Mouse (Mus musculus): ENCODE data around the gene Slc2a8.

The Slc2a8 gene

DNA sequence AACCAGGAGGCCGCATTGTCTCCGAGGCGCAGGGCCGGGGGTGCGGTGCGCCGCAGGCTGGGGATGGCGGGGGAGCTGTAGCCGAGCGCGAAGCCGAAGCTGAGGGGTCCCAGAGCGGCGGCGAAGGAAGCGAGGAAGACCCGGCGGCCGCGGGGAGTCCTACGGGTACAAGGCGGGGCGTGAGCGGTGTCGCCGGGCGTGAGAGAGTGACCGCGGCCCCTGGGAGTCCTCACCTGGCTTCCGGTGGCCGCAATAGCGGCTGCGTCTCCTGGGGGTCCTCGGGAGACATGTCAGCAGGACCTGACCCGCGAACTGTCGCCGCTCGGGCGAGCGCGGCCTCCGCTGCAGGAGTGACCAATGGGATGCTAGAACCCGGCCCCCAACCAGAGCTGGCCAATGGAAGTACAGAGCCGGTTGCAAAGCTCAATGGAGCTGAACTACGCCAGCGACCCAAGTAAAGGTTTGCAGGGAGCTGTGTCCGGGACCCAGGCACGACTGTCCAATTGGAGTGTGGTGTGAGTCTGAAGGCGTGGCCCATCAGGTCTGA is at the start of gene Slc2a8:
Gene Slc2a8, minus strand, starts transcription at position 359 of the 547 bp plus-strand sequence.
- peak; percentile 92 for DNase-seq (ENCODE audit: low read depth)

DNA sequence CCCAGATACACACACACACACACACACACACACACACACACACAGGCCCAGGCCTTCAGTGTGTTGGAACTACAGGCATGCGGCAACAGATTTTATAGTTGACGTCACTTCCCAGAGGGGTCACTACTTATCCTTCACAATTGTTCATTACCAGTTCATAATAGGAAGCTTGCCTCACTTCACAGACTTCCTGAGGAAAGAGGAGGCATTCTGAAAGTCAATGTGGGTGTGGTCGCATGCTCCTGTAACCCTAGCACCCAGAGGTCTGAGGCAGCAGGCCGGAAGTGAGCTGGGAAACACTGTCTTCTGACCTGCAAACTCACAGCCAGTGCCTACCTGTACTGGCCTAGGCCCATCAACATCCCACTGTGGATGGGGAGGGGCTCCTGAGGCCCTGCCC is 43.2 kb upstream of the Slc2a8 start:
- no peak for DNase-seq (ENCODE audit: low read depth)

DNA sequence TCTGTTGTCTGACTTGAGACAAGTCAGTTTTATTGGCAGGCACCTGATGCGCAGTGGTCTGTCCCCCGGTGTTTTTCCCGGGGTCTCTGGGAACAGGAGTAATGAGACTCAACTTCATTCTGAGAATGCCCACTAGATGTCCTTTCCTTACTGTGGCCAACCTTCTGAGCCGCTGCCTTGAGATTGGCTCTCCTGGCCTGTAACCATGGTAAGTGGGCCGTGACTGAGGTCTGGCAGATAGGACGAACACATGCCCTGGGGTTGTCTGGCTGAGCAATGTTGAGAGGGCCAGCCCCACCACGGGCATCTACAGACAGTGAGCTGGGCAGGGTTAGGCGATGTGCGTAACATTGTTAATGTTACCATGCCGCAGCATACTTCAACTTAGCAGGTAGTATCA is 42.7 kb upstream of the Slc2a8 start:
- no peak for DNase-seq (ENCODE audit: low read depth)

GRCm38 (mm10) chr2:33022846-33023245 is 41.0 kb upstream of the Slc2a8 start:
- no peak for DNase-seq (ENCODE audit: low read depth)

GRCm38 (mm10) chr2:33018026-33018425 is 36.1 kb upstream of the Slc2a8 start:
- DNase-seq (ENCODE audit: low read depth), result peak; percentile 77

DNA sequence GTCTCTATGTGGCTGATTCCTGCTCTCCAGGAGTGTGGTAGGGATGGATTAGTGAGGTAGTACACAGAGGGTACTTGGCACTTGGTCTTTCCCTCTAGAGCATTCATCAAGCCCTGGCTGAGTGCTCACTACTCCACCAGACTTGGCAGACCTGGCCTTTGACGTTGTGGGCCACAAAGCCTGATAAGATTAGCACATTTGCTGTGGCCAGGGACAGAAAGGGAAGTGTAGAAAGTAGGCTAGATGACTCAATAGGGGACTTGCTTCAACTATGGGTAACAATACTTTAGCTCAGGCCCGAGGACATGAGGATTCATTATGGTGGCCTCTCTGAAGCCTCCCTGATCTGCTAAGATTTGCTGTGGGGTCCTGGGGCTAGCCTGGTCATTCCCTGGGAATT is 35.3 kb upstream of the Slc2a8 start:
- DNase-seq (ENCODE audit: low read depth), result no peak

GRCm38 (mm10) chr2:33014877-33015276 is 33.0 kb upstream of the Slc2a8 start:
- DNase-seq (ENCODE audit: low read depth), result no peak

GRCm38 (mm10) chr2:33009055-33009454 is 27.2 kb upstream of the Slc2a8 start:
- DNase-seq (ENCODE audit: low read depth), result peak; percentile 16

DNA sequence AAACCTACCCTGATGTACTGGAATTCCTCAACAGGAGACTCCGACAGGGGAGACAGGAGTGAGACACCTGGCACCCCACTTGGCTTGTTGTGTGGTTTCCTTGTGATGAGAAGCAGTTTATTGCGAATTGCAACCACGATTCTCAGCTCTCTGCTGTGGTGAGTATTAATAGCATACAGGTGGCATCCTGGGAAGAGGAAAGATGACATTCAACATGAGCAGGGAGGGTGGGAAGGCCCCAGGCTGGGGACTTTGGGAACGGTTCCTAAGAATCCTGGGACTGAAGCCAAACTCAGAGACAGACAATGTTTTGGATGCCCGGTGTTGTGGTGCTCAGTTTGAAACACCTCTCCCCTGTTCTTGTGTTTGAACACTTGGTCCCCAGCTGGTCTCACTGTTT is 23.2 kb upstream of the Slc2a8 start:
- no peak for DNase-seq (ENCODE audit: low read depth)

- DNase-seq (ENCODE audit: low read depth), result no peak
Observed at GRCm38 (mm10) chr2:33002144-33002543, 20.3 kb upstream of the Slc2a8 start.

GRCm38 (mm10) chr2:32999752-33000151 is 17.9 kb upstream of the Slc2a8 start:
- DNase-seq (ENCODE audit: low read depth), result no peak

DNA sequence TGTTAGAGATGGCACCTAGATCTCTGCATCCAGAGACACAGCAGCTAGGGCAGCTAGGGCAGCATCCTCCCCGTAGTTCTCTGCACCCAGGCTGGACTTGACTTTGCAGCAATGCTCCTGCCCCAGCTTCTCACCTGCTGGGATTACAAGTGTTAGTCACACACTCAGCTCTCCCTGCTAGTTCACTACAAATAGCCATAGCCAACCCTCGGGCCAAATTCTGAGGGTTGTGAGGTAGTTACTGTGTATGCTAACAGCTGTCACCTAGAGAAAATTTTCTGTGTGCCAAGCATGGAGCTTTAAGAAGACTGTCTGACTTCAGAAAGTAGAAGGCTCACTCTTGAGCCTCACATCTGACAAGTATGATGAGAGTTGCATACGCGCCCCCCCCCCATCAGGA is 15.9 kb upstream of the Slc2a8 start:
- no peak for DNase-seq (ENCODE audit: low read depth)

DNA sequence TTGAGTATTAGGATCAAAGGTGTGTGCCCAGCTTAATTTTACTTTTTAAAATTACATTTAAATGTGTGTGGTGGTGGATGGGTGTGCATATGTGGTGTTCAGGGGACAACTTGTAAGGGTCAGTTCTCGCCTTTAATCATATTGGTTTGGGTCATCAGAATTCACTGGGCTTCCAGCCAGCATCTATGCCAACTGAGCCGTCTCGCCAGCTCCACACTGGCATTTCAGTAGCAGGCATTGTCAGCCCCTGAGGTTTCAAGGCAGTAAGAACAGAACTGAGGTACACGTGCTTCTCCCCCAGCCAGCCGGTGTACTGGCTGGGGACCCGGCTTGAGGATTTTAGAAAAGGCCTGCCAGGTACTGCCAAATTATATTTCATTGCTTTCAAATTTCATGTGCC is 15.2 kb upstream of the Slc2a8 start:
- no peak for DNase-seq (ENCODE audit: low read depth)

DNA sequence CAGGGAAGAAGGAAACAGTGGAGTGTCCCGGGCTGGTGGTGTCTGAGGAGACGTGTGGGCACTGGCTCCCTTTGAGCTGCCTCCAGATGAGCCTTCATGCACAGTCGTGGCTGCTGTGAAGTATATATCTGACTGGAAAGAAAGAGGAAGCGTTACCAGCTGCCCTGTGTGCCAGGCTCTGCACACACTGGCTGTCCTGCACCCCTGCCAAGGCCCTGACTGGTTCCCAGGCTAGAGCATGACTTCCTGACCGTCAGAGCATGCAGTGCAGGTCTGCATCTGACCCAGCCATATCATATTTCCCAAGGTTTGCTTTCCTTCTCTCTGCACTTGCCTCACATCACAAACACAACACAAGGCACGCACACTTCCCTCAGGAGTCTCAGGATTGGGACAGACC is 10.2 kb upstream of the Slc2a8 start:
- no peak for DNase-seq (ENCODE audit: low read depth)

GRCm38 (mm10) chr2:32990167-32990832 is 8.4 kb upstream of the Slc2a8 start:
- peak; percentile 59 for DNase-seq (ENCODE audit: low read depth)

DNA sequence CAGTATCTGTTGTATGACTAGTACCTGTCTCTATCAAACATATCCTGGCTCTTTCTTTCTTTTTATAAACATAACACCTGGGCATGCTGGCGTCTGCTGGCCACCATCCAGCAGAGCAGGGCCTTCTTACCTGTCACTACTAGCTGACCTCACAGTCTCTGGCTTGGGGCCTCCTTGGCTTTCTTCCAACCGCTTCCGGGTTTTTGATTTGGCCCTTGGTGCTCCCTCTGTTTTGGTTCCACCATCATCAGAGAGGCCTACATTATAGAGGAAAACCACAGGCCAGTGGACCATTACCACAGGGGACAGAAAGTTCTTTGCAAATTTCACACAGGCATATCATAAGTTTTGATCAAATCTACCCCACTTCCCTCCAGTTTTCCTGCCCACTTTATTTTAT is 7.5 kb upstream of the Slc2a8 start:
- no peak for DNase-seq (ENCODE audit: low read depth)

DNA sequence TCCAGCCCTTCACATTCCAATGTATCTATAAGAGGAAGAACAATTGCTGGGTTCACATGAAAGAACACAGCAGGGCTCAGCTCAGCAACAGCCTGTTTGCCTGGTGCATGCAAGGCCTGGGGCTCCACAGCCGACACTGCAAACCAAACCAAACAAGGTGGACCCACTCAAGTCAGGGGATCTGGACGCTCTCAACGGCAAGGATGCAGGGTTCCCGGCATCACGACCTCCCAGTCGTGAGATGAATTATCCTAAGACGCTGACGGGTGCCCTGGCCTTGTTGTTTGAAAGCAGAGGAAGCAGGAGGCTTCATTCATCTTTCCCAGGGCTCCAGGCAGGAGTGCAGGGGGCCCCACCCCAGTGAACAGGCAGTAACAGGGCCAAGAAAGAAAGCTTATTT is 4.0 kb upstream of the Slc2a8 start:
- DNase-seq (ENCODE audit: low read depth), result no peak

GRCm38 (mm10) chr2:32983617-32984016 is 1.7 kb upstream of the Slc2a8 start:
- peak; percentile 27 for DNase-seq (ENCODE audit: low read depth)

GRCm38 (mm10) chr2:32982700-32983099 is 817 bp upstream of the Slc2a8 start:
- no peak for DNase-seq (ENCODE audit: low read depth)

DNA sequence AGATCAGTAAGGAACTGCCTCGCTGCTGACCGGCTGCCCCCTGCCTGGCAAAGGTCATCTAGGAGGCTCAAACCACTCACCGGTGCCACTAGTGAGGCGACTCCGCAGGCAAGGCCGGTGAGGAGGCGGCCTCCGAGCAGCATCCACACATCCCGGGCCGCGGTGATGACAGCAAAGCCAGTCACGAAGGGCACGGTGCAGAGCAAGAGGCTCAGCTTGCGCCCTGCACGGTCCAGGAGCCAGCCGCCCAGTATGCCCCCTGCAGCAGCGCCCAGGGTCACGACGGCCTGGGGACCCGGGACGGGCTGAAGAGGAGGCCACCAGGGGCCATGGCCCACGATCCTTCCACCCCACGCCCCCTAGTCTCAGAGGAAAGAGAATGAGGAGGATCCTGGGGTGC is 602 bp downstream of the Slc2a8 start:
- peak; percentile 20 for DNase-seq (ENCODE audit: low read depth)

- no peak for DNase-seq (ENCODE audit: low read depth)
Observed at GRCm38 (mm10) chr2:32979675-32980074, 2.2 kb downstream of the Slc2a8 start.

DNA sequence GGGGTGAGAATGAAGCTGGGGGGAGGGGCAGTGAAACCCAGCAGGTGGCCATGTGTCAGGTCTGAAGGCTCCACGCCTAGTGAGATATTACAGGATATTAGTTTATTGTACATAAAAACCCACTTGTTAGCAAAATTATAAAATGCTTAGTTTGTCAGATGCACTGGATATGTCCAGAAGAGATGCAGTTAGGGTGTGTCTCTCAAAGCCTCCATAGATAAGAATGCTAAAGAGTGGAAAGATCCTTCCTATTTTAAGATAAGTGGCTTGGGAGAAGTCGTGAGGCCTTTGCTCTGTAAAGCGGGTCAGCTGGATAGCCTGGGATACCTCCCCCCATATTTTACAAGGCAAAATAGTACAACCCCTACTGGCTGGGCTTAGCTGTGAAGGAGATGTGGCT is 3.2 kb downstream of the Slc2a8 start:
- DNase-seq (ENCODE audit: low read depth), result no peak

DNA sequence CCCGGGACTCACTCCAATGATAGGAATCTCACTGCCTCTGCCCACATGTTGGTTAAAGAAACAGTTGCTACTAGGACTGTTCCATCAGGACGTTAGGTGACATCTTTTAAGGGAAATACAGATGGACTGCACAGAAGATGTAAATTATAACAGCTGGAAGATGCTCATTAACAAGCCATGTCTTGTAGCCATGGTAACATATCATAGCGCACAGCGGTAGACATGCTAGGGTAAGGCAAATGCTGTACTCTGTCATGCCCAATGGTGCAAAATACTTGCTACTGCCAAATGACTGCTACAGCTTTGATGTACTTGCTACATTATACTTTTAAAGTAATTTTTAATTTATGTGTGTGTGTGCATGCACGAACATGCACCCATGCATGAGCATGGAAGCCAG is 4.8 kb downstream of the Slc2a8 start:
- no peak for DNase-seq (ENCODE audit: low read depth)

GRCm38 (mm10) chr2:32974216-32974615 is 7.7 kb downstream of the Slc2a8 start:
- no peak for DNase-seq (ENCODE audit: low read depth)

All from NIH3T3 (cell line).